13 mouse cellular contexts compared by ENCODE assay signal in genomic region chr17:73014090-73014853, GRCm38 (mm10).
DNase-seq lines count a peak whose midpoint lies in the region; ATAC-seq and TF ChIP-seq lines count a peak whose summit lies in the region.
"Had no signal": no experiment of that assay in that cellular context is flagged by ENCODE, and none has a peak within 500 bp of the region (broad histone marks: within the 10 kb centered on the region; RNA-seq: fewer than 3 reads in every experiment).

No protein-coding gene starts in this region.

- peak; percentile 29; the same call in 1 of the 2 replicates for TF ChIP-seq EP300 in heart, postnatal 0 days (IDR thresholded peaks at IDR 0.05; ENCODE audit: low read depth)

- H3K4me1 ChIP-seq in hindbrain, postnatal 0 days (ENCODE audit: insufficient read depth, low read length) = peaks cover 8% of the 10 kb centered on the region; the same call in 1 of the 2 replicates
- peaks cover 7% of the 10 kb centered on the region for H3K4me1 ChIP-seq in hindbrain, embryonic 12.5 days
- peaks cover 43% of the 10 kb centered on the region for H3K4me1 ChIP-seq in heart, postnatal 0 days (ENCODE audit: control insufficient read depth, insufficient read depth)

- H3K4me2 ChIP-seq in hindbrain, postnatal 0 days (ENCODE audit: low read depth, low read length) = no peak overlapping the region
- no peak overlapping the region for H3K4me2 ChIP-seq in hindbrain, embryonic 12.5 days (replicated peaks)
- H3K4me2 ChIP-seq in heart, postnatal 0 days (ENCODE audit: low read depth, low read length) = no peak overlapping the region
- H3K4me2 ChIP-seq: limb, embryonic 13.5 days had no signal

- no peak overlapping the region for H3K9ac ChIP-seq in hindbrain, postnatal 0 days (replicated peaks; ENCODE audit: low read length)
- no peak overlapping the region for H3K9ac ChIP-seq in hindbrain, embryonic 12.5 days
- H3K9ac ChIP-seq in heart, postnatal 0 days (replicated peaks; ENCODE audit: low read depth, low read length) = no peak overlapping the region
- H3K9ac ChIP-seq: forebrain, postnatal 0 days; limb, embryonic 13.5 days had no signal

- H3K36me3 ChIP-seq in hindbrain, postnatal 0 days (ENCODE audit: insufficient read depth, low read length) = no peaks in the 10 kb centered on the region
- H3K36me3 ChIP-seq in hindbrain, embryonic 12.5 days = no peaks in the 10 kb centered on the region
- no peaks in the 10 kb centered on the region for H3K36me3 ChIP-seq in heart, postnatal 0 days (replicated peaks; ENCODE audit: control insufficient read depth, insufficient read depth, low read length)
- H3K36me3 ChIP-seq: limb, embryonic 13.5 days had no signal

- H3K27me3 ChIP-seq in hindbrain, postnatal 0 days (ENCODE audit: insufficient read depth, low read length) = no peaks in the 10 kb centered on the region
- H3K27me3 ChIP-seq in hindbrain, embryonic 12.5 days = no peaks in the 10 kb centered on the region
- no peaks in the 10 kb centered on the region for H3K27me3 ChIP-seq in heart, postnatal 0 days (ENCODE audit: control insufficient read depth, insufficient read depth, low read length)
- H3K27me3 ChIP-seq: limb, embryonic 13.5 days had no signal

- ATAC-seq in hindbrain, postnatal 0 days = peak; percentile 63
- ATAC-seq in hindbrain, embryonic 12.5 days (ENCODE audit: low FRiP score) = no peak
- ATAC-seq in heart, postnatal 0 days (ENCODE audit: insufficient read depth, low read depth) = peak; percentile 37
- ATAC-seq: inflammation-experienced regulatory T-cells, adult 6 months had no signal

- peak; percentile 65 for DNase-seq in hindbrain, postnatal 0 days (ENCODE audit: low spot score)
- DNase-seq in right cerebral cortex, postnatal 4 days = peak; percentile 26
- DNase-seq in right cerebral cortex, postnatal 25 days = no peak
- DNase-seq in heart, postnatal 0 days (ENCODE audit: low spot score) = peak; percentile 44
- no peak for DNase-seq in layer of hippocampus, adult 18-20 months (ENCODE audit: low spot score in 2 of 2)
- no peak for DNase-seq in c-Kit-positive CD71-positive TER-119-positive erythroid progenitor cells, embryonic 14.5 days (ENCODE audit: low spot score)
- DNase-seq: forebrain, postnatal 0 days; gastrocnemius, postnatal 14 days; thymus, postnatal 25 days had no signal

- no peaks in the 10 kb centered on the region for H3K9me3 ChIP-seq in hindbrain, postnatal 0 days (ENCODE audit: low read length)
- H3K9me3 ChIP-seq in hindbrain, embryonic 12.5 days (replicated peaks) = no peaks in the 10 kb centered on the region
- H3K9me3 ChIP-seq in heart, postnatal 0 days (replicated peaks; ENCODE audit: control insufficient read depth, low read length) = no peaks in the 10 kb centered on the region
- H3K9me3 ChIP-seq: limb, embryonic 13.5 days had no signal

- TF ChIP-seq CTCF in hindbrain, postnatal 0 days (IDR thresholded peaks at IDR 0.05; ENCODE audit: low read depth) = no peak
- no peak for TF ChIP-seq CTCF in heart, postnatal 0 days (IDR thresholded peaks at IDR 0.05; ENCODE audit: low read depth)

- 33% methylated on average over 9 of the region's 9 CpGs for WGBS in hindbrain, postnatal 0 days
- WGBS in hindbrain, embryonic 12.5 days = 58% methylated on average over 9 of the region's 9 CpGs
- WGBS in heart, postnatal 0 days = 42% methylated on average over 9 of the region's 9 CpGs

- no peak overlapping the region for H3K27ac ChIP-seq in hindbrain, postnatal 0 days
- H3K27ac ChIP-seq in hindbrain, embryonic 12.5 days = no peak overlapping the region
- peak overlapping the region; percentile 58 for H3K27ac ChIP-seq in heart, postnatal 0 days (ENCODE audit: low read depth)
- H3K27ac ChIP-seq: kidney, postnatal 0 days; limb, embryonic 13.5 days had no signal

- H3K4me3 ChIP-seq in hindbrain, postnatal 0 days (ENCODE audit: low read length) = no peak overlapping the region
- H3K4me3 ChIP-seq in hindbrain, embryonic 12.5 days = no peak overlapping the region
- H3K4me3 ChIP-seq in heart, postnatal 0 days (ENCODE audit: low read depth, low read length) = no peak overlapping the region
- H3K4me3 ChIP-seq: limb, embryonic 13.5 days had no signal

Comparison
In these comparisons a context has a peak if more than half of its experiments do, and no peak if none do; other contexts are left out.
1. DNase-seq: peak in hindbrain, postnatal 0 days (single experiment), right cerebral cortex, postnatal 4 days (single experiment) and heart, postnatal 0 days (single experiment); none in right cerebral cortex, postnatal 25 days (single experiment), layer of hippocampus, adult 18-20 months (0 of 2) and c-Kit-positive CD71-positive TER-119-positive erythroid progenitor cells, embryonic 14.5 days (single experiment).